Mouse (Mus musculus) neural tube, embryonic 15.5 days (tissue): ENCODE measurements at regions not wholly inside any gene's neighbourhood (a gene's known extent, or its start where the extent isn't known, plus 50 kb on each side); places are given as distances from the start of the nearest gene placed in this dataset.

Source experiments
- ATAC-seq: fragments of 200-750 bp; cut with Nextera tagmentation; 2 replicates; pipeline ENCODE4 v1.8.0; 2017; ENCODE audit warnings: mild to moderate bottlenecking, moderate TSS enrichment, moderate library complexity; ENCODE audit not compliant: low FRiP score
- H3K27ac ChIP-seq: fragments of 300-500 bp; sonication (generic); replicated peaks from 2 replicates; pipeline ENCODE4 v1.5.1; 2015; ENCODE audit warnings: mild to moderate bottlenecking, inconsistent platforms
- H3K27me3 ChIP-seq: fragments of 300-500 bp; sonication (generic); replicated peaks from 2 replicates; pipeline ENCODE4 v1.6.1; 2015; ENCODE audit warnings: inconsistent platforms
- H3K36me3 ChIP-seq: fragments of 300-500 bp; sonication (generic); 2 replicates; pipeline ENCODE4 v1.6.1; 2015; ENCODE audit warnings: inconsistent platforms
- H3K4me1 ChIP-seq: fragments of 300-500 bp; sonication (generic); 2 replicates; pipeline ENCODE4 v1.6.1; 2015; ENCODE audit warnings: inconsistent platforms
- H3K4me2 ChIP-seq: fragments of 300-500 bp; sonication (generic); 2 replicates; pipeline ENCODE4 v1.6.1; 2015; ENCODE audit warnings: inconsistent platforms, mild to moderate bottlenecking, moderate library complexity
- H3K4me3 ChIP-seq: fragments of 300-500 bp; sonication (generic); replicated peaks from 2 replicates; pipeline ENCODE4 v1.5.1; 2015; ENCODE audit warnings: mild to moderate bottlenecking, inconsistent platforms
- H3K9ac ChIP-seq: fragments of 300-500 bp; sonication (generic); replicated peaks from 2 replicates; pipeline ENCODE4 v1.6.1; 2015; ENCODE audit warnings: mild to moderate bottlenecking, inconsistent platforms
- H3K9me3 ChIP-seq: fragments of 300-500 bp; sonication (generic); replicated peaks from 2 replicates; pipeline ENCODE4 v1.6.1; 2016; ENCODE audit warnings: inconsistent platforms
- whole genome bisulfite sequencing: fragments of 180-500 bp; shearing (Covaris S2); methylation state at CpG from one replicate; pipeline ENCODE4 v1.1.7; 2015; ENCODE audit warnings: mixed read lengths; 5-methylcytosine and 5-hydroxymethylcytosine counted together

GRCm38 (mm10) chr1:111754263-111754857 is 110.4 kb downstream of the Dsel start:
- H3K9ac ChIP-seq = no peak overlapping the region
- H3K27ac ChIP-seq = no peak overlapping the region
- ATAC-seq = no peak
- H3K4me2 ChIP-seq = peak overlapping the region; percentile 54
- no peaks in the 10 kb centered on the region for H3K9me3 ChIP-seq
- peak overlapping the region; percentile 26 for H3K4me3 ChIP-seq
- no peaks in the 10 kb centered on the region for H3K27me3 ChIP-seq
- 11% methylated on average over 17 of the region's 20 CpGs for WGBS
- H3K4me1 ChIP-seq = 0 out of 2 replicates have a peak, but pooled peaks cover 3% of the 10 kb centered on the region
- H3K36me3 ChIP-seq = no peaks in the 10 kb centered on the region
